Mouse (Mus musculus): Measurements from ENCODE around the gene Pvalb. TPM values are rescaled to one million over a fixed set of nuclear protein-coding genes. Genes with fewer than 3 reads are reported as not detected.

Pvalb gene
- total and polyA plus RNA-seq, 3 experiments = not detected

GRCm38 (mm10) chr15:78148565-78148964 is 57.6 kb downstream of the Pvalb start:
- Histone ChIP-seq H3K79me2 (ENCODE audit: control insufficient read depth, insufficient read depth, low read length, poor library complexity) (no peaks in the 10 kb centered on the region), H3K4me1 (ENCODE audit: control insufficient read depth in 1 of 2, insufficient read depth in 2 of 2, low read length in 2 of 2) (no peaks in the 10 kb centered on the region), H3K9ac (ENCODE audit: control insufficient read depth, low read depth, low read length, poor library complexity, severe bottlenecking) (no peak overlapping the region), H3K27me3 (ENCODE audit: control insufficient read depth in 1 of 2, insufficient read depth in 2 of 2, low read length in 2 of 2) (peaks cover 0 to 6% of the 10 kb centered on the region in 2 experiments; a peak in 3 of 4 replicates), H3K27ac (ENCODE audit: control insufficient read depth, low read depth, low read length) (no peak overlapping the region), H3K36me3 (ENCODE audit: control insufficient read depth in 1 of 2, insufficient read depth in 2 of 2, low read length in 2 of 2) (no peaks in the 10 kb centered on the region), H3K9me3 (replicated peaks; ENCODE audit: insufficient read depth, low read length) (no peaks in the 10 kb centered on the region), H3K4me3 (ENCODE audit: control insufficient read depth in 1 of 2, insufficient read depth in 1 of 2, low read depth in 2 of 2, low read length in 2 of 2) (no peak overlapping the region)
- TF ChIP-seq MAZ (IDR thresholded peaks at IDR 0.05; ENCODE audit: low read depth, low read length) (no peak), USF2 (IDR thresholded peaks at IDR 0.05; ENCODE audit: borderline replicate concordance in 1 of 2, insufficient read depth in 1 of 2, low read depth in 1 of 2, low read length in 2 of 2) (0 out of 4 replicates have a peak, but pooled peaks of 1 of the 2 experiments have one; percentile 16), ZNF384 (IDR thresholded peaks at IDR 0.05; ENCODE audit: low read depth, low read length) (no peak), TCF12 (IDR thresholded peaks at IDR 0.05; ENCODE audit: low read depth, low read length) (no peak), ELF1 (IDR thresholded peaks at IDR 0.05; ENCODE audit: low read depth, low read length) (no peak), NRF1 (IDR thresholded peaks at IDR 0.05; ENCODE audit: insufficient read depth, low read depth, low read length, poor library complexity, severe bottlenecking) (no peak), CHD1 (IDR thresholded peaks at IDR 0.05; ENCODE audit: low read depth, low read length) (no peak), MXI1 (IDR thresholded peaks at IDR 0.05; ENCODE audit: low read depth, low read length) (no peak), UBTF (IDR thresholded peaks at IDR 0.05; ENCODE audit: borderline replicate concordance, insufficient read depth, low read depth, low read length) (no peak), POLR2AphosphoS2 (IDR thresholded peaks at IDR 0.05; ENCODE audit: low read length) (no peak), SIN3A (IDR thresholded peaks at IDR 0.05; ENCODE audit: low read length) (no peak), MEF2A (IDR thresholded peaks at IDR 0.05; ENCODE audit: extremely low read depth, insufficient replicate concordance, low read depth, low read length, poor library complexity, severe bottlenecking) (no peak), POLR2AphosphoS5 (IDR thresholded peaks at IDR 0.05; ENCODE audit: borderline replicate concordance, low read depth, low read length) (no peak), RCOR1 (IDR thresholded peaks at IDR 0.05; ENCODE audit: low read depth, low read length) (no peak), ZKSCAN1 (IDR thresholded peaks at IDR 0.05; ENCODE audit: low read depth, low read length) (no peak), HCFC1 (IDR thresholded peaks at IDR 0.05; ENCODE audit: low read depth, low read length) (peak; percentile 81), SMC3 (IDR thresholded peaks at IDR 0.05; ENCODE audit: low read depth, low read length) (no peak), RAD21 (IDR thresholded peaks at IDR 0.05; ENCODE audit: low read depth, low read length) (no peak), JUND (IDR thresholded peaks at IDR 0.05; ENCODE audit: low read depth, low read length) (no peak), CHD2 (IDR thresholded peaks at IDR 0.05; ENCODE audit: low read length) (no peak), TBP (IDR thresholded peaks at IDR 0.05; ENCODE audit: low read depth, low read length) (no peak), USF1 (IDR thresholded peaks at IDR 0.05; ENCODE audit: low read depth, low read length) (peak; percentile 84), ZMIZ1 (IDR thresholded peaks at IDR 0.05; ENCODE audit: low read depth, low read length) (no peak), MAX (IDR thresholded peaks at IDR 0.05; ENCODE audit: low read length) (no peak)
- peak; percentile 29 for DNase-seq (ENCODE audit: low read depth, low spot score)

Other genes with a start within 250 kb of the Pvalb start
- 6.3 and 9.9 TPM in 2 replicates for gene Foxred2, start 249.7 kb downstream of the Pvalb start, total RNA-seq (2012; rRNA removed)
- gene Foxred2, start 249.7 kb downstream of the Pvalb start, polyA plus RNA-seq (2012; ENCODE audit: insufficient read depth in 1 of 2, insufficient read length in 2 of 2, low read depth in 1 of 2, low replicate concordance in 2 of 2, missing spikeins in 1 of 2) = 10 to 100 TPM in 1 of 2 experiments, not detected in 1; 12.2 TPM
- gene Eif3d, start 235.6 kb downstream of the Pvalb start, total RNA-seq (2012; rRNA removed) = 507 and 521 TPM in 2 replicates
- 100 to 1,000 TPM; 619 to 738 TPM for gene Eif3d, start 235.6 kb downstream of the Pvalb start, polyA plus RNA-seq (2012; ENCODE audit: insufficient read depth in 1 of 2, insufficient read length in 2 of 2, low read depth in 1 of 2, low replicate concordance in 2 of 2, missing spikeins in 1 of 2)
- not detected in 2 replicates for gene Cacng2, start 86.4 kb downstream of the Pvalb start, total RNA-seq (2012; rRNA removed)
- gene Cacng2, start 86.4 kb downstream of the Pvalb start, polyA plus RNA-seq (2012; ENCODE audit: insufficient read depth in 1 of 2, insufficient read length in 2 of 2, low read depth in 1 of 2, low replicate concordance in 2 of 2, missing spikeins in 1 of 2) = not detected
- gene Ift27, start 32.3 kb downstream of the Pvalb start, total RNA-seq (2012; rRNA removed) = 9.7 and 10.4 TPM in 2 replicates
- 10 to 100 TPM in 1 of 2 experiments, not detected in 1; 18.0 TPM for gene Ift27, start 32.3 kb downstream of the Pvalb start, polyA plus RNA-seq (2012; ENCODE audit: insufficient read depth in 1 of 2, insufficient read length in 2 of 2, low read depth in 1 of 2, low replicate concordance in 2 of 2, missing spikeins in 1 of 2)
- gene Ncf4, start 38.4 kb upstream of the Pvalb start, total RNA-seq (2012; rRNA removed) = 1.7 and 2.8 TPM in 2 replicates
- gene Ncf4, start 38.4 kb upstream of the Pvalb start, polyA plus RNA-seq (2012; ENCODE audit: insufficient read depth in 1 of 2, insufficient read length in 2 of 2, low read depth in 1 of 2, low replicate concordance in 2 of 2, missing spikeins in 1 of 2) = 10 to 100 TPM in 1 of 2 experiments, not detected in 1; 16.5 TPM
- 0.33 and 0.54 TPM in 2 replicates for gene Csf2rb2, start 99.3 kb upstream of the Pvalb start, total RNA-seq (2012; rRNA removed)
- 1 to 10 TPM in 1 of 2 experiments, not detected in 1; 1.8 TPM for gene Csf2rb2, start 99.3 kb upstream of the Pvalb start, polyA plus RNA-seq (2012; ENCODE audit: insufficient read depth in 1 of 2, insufficient read length in 2 of 2, low read depth in 1 of 2, low replicate concordance in 2 of 2, missing spikeins in 1 of 2)
- gene Csf2rb, start 119.4 kb upstream of the Pvalb start, total RNA-seq (2012; rRNA removed) = 2.4 and 3.2 TPM in 2 replicates
- 10 to 100 TPM in 1 of 2 experiments, not detected in 1; 10.1 TPM for gene Csf2rb, start 119.4 kb upstream of the Pvalb start, polyA plus RNA-seq (2012; ENCODE audit: insufficient read depth in 1 of 2, insufficient read length in 2 of 2, low read depth in 1 of 2, low replicate concordance in 2 of 2, missing spikeins in 1 of 2)
- 4.1 and 4.7 TPM in 2 replicates for gene Tex33, start 189.5 kb upstream of the Pvalb start, total RNA-seq (2012; rRNA removed)
- gene Tex33, start 189.5 kb upstream of the Pvalb start, polyA plus RNA-seq (2012; ENCODE audit: insufficient read depth in 1 of 2, insufficient read length in 2 of 2, low read depth in 1 of 2, low replicate concordance in 2 of 2, missing spikeins in 1 of 2) = 1 to 10 TPM in 1 of 2 experiments, not detected in 1; 4.3 TPM
- 34.8 and 36.3 TPM in 2 replicates for gene Tst, start 199.5 kb upstream of the Pvalb start, total RNA-seq (2012; rRNA removed)
- 10 to 100 TPM in 1 of 2 experiments, not detected in 1; 29.5 TPM for gene Tst, start 199.5 kb upstream of the Pvalb start, polyA plus RNA-seq (2012; ENCODE audit: insufficient read depth in 1 of 2, insufficient read length in 2 of 2, low read depth in 1 of 2, low replicate concordance in 2 of 2, missing spikeins in 1 of 2)
- gene Mpst, start 200.0 kb upstream of the Pvalb start, total RNA-seq (2012; rRNA removed) = 38.6 and 38.7 TPM in 2 replicates
- gene Mpst, start 200.0 kb upstream of the Pvalb start, polyA plus RNA-seq (2012; ENCODE audit: insufficient read depth in 1 of 2, insufficient read length in 2 of 2, low read depth in 1 of 2, low replicate concordance in 2 of 2, missing spikeins in 1 of 2) = 10 to 100 TPM in 1 of 2 experiments, not detected in 1; 86.7 TPM
- not detected in 2 replicates for gene Kctd17, start 222.2 kb upstream of the Pvalb start, total RNA-seq (2012; rRNA removed)
- gene Kctd17, start 222.2 kb upstream of the Pvalb start, polyA plus RNA-seq (2012; ENCODE audit: insufficient read depth in 1 of 2, insufficient read length in 2 of 2, low read depth in 1 of 2, low replicate concordance in 2 of 2, missing spikeins in 1 of 2) = not detected

All from MEL (cell line).